Mouse (Mus musculus) 3T3-L1 (cell line): Measurements from ENCODE around the gene Olfr653.
A peak's percentile ranks its signal among the peaks of the same experiment; 100 is the strongest.

Source experiments
- DNase-seq: peaks from one replicate; pipeline ENCODE4 v3.0.0-alpha.2; 2015; ENCODE audit warnings: low read depth, low spot score

Olfr653 gene

DNA sequence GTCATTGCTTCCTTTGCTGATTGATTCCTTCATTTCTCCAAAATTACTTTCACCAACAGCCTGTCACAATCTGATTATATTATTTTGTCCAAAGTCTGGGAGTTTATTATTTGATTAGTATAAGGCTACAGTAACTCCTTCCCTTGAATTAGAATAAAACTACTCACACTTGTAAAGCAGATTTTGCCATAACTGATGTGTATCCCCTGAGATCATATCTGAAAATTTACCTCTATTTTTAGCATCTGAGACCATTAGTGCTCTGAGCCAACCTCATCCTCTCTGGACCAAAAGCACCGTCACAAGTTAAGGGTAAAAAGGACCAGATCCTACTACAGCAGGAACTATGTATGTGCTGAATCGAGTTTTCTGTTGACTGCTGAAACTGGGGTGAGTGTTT, at the start of gene Olfr653:
Olfr653 (plus strand) TSS at position 301 of the 400 bp plus-strand sequence.
- no peak for DNase-seq

DNA sequence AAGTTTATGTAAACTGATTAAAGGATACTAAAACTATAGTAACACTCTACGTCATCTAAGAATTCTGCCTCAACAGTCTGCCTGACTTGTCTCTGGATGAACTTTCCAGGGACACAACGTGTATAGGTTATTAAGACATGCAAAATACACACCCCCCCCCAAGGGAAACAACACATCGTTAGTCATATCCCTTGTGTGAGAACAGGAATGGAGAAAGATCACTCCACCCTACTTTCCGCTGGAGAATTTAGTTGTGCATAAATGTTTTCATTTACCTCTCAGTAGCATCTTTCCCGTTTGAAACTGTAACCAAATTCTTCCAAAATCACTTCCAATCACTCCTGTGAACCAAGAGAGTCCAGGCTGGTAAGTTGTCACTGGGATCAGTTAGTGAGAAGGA, 27.3 kb upstream of the Olfr653 start, which contains the start of gene Olfr651:
Olfr651 (plus strand) TSS at position 301 of the 400 bp plus-strand sequence.
- peak; percentile 1 for DNase-seq

DNA sequence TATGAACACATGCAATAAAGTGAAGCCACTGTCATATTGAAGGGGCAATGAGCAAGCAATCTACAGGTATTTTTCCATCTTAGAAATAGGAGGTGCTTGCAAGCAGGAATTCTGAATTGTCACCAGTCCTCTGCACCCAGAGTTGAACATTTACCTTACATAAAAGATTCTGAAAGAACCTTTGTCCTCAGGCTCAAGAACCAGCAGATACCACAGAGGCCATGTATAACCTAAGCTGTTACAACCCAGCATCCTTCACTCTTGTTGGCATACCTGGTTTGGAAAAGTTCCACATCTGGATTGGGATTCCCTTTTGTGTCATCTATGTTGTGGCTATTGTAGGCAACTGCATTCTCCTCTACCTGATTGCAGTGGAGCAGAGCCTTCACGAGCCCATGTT, 24.4 kb upstream of the Olfr653 start:
- DNase-seq, result peak; percentile 0

DNA sequence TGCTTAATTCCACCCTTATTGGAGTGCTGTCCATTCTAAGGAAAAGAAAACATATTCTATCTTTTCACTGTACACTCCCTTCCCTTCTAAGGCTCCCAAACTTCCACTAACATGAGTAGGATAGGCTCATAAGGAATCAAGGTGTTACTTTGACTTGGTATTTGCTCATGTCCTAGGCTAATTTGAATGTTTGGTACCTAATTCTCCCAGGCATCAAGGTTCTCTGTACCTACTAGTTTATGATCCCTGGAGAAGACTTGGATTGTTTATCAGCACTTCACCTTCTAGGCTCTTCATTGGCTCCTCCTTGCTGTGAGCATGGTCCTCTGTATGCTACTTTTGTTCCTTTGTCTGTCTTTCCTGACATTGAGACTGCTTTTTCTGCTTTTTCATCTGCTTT, 16.5 kb upstream of the Olfr653 start, which contains the start of gene Olfr652:
Olfr652 (plus strand) TSS at position 301 of the 400 bp plus-strand sequence.
- DNase-seq, result no peak

DNA sequence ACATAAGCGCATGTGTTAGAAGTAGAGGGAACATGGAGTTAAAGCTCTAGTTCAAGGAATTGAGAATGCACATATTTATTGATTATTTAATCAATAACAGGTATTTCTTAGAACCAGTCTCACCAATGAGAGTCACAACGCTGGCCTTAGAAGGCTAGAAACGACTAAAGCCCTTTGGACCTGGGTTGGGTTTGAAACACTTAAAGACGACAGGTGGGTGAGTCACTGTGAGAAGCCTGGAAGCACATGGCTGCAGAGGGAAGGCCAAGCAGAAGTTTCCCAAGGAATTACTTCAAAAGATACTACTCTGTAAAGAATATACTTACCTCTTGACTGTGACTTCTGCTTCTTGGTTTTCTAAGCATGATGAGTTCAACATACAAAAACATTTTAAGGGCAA, 3.7 kb downstream of the Olfr653 start:
- DNase-seq, result no peak

DNA sequence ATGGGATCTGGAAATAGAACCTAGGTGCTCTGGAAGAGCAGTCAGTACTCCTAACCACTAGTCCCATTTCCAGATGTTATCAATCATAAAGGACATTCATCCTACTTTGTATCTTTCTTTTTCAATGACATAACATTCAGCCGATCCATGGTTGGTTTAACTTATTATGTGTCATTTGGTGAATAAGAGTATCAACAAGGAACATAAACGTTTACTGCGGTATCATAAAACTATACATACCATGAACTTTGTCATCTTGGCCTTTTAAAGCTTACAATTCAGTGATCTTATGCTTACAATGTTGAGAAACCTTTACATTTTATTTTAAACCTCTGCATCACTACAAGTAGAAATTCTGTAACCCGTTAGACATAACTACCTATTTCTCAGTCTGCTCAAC, 4.3 kb downstream of the Olfr653 start:
- no peak for DNase-seq

DNA sequence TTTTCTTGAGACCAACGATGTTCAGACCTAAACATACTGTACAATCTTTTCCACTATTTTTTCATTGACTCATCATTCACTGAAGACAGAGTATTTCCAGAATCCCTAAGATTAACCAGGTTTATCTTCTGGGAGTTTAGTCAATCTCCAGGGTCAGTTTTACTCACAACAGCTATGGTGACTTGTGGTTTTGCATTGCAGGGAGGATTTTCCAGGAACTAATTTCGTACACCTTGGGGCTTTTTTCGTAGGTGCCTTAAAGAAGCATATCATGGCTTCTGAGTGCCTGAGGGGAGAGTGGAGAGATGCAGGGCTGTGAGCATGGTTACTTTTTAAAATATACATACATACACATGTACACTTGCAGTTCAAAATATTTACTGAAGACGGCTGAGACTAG, 9.6 kb downstream of the Olfr653 start, which contains the start of gene Olfr654:
Olfr654 (plus strand) TSS at position 301 of the 400 bp plus-strand sequence.
- DNase-seq, result no peak

DNA sequence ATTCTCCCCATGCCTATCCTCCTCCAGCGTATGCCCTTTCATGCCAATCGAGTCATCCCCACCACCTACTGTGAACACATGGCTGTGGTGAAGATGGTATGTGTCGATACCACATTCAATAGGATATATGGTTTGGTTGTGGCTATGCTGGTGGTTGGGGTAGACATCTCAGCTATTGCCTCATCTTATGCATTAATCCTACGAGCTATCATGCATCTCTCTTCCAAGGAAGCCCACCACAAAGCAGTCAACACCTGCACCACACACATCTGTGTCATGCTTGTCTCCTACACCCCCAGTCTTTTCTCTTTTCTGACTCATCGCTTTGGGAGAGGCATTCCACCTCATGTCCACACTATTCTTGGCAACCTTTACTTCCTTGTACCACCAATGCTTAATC, 11.2 kb downstream of the Olfr653 start:
- peak; percentile 84 for DNase-seq

DNA sequence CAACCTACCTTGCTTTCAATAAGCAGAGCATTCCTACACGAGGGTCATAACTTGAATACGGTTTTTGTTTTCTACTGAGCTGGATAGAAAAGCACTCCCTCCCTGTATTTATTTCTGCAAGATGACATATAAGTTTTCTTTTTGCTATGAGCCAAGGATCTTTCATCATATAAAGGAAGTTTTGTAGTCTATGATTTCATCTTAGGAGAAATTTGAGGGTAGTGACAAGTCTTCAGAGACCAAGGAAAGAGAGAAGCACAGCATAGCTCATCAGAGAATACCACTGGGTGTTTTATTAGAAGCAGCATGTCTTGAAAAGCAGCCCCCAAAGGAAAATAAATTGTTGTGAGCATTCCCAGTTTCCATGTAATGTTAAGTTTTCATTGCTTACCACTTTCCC, 24.6 kb downstream of the Olfr653 start, which contains the start of gene Olfr655:
Olfr655 (minus strand) TSS at position 101 of the 400 bp plus-strand sequence.
- DNase-seq, result no peak

DNA sequence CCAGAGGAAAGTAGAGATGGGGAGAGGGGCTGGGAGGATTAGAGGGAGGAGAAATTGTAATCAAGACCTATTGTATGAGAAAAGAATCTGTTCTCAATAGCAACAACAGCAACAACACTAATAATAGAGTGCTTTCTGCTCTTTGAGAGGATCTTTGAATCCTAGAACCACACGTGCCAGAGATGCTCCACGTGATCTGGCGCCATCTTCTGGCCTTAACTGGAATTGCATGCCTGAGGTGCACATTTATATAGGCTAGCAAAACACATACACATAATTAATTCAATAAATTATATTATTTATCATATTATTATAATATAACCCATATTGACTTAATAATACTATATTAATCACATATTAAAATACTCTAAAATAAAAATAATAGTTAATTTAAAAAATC, 26.1 kb downstream of the Olfr653 start:
- DNase-seq, result peak; percentile 44

DNA sequence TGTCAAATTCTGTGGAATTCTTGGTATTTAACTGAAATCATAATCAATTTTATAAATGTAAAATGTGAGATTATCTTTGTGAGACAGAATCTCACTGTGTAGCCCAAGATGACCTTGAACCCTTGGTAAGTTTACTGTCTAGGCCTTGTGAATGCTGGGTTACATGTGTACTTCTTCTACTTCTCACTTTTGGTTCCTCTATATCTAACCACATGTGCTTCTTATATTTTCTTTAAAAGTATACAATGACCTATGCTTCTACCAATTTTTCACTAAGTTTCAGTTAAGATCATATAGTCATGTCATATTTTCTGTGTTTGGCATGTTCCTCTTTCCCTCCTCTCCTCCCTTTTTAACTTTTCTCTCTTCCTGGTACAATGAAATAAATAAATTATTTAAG, 27.6 kb downstream of the Olfr653 start:
- no peak for DNase-seq

DNA sequence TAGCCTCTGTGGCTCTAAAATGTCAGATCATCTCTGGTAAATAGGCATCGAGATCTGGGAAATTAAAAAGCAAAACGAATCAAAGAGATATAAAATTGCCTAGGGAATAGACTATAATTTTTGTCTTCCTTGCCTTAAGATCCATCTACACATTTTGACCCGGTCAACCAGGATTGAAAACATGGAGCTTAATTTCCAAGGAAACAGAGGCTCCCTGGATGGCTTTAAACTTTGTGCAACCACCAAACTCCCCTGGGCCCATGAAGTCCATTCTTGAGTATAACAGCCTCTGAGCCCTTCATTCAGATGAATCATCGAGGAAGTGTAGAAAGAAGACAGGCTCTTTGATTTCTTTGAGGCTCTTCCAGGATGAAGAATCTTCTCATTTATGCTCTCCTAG, 36.5 kb downstream of the Olfr653 start, which contains the start of gene Olfr656:
Olfr656 (plus strand) TSS at position 301 of the 400 bp plus-strand sequence.
- peak; percentile 40 for DNase-seq

DNA sequence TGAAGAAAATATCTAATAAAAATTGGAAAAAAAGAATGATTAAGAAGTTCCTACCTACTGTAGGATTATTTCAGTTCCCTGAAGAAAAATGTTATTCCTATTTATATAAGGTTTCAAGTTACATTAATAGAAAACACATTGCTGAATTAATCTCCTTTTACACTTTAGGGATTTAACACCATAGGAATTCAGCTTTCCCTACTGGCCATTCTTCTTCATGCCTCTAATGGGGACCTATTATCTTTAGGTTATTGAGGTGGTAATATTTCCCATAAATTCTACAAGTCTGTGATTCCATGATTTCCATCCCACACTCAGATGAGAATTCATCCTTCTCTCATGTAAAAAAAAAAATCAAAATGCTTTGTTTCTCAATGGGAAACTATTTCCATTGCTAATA, 47.4 kb downstream of the Olfr653 start, which contains the start of gene Olfr657:
Olfr657 (plus strand) TSS at position 301 of the 400 bp plus-strand sequence.
- no peak for DNase-seq
